Mouse (Mus musculus) layer of hippocampus, postnatal 10 days (tissue): ENCODE results near the gene Gsta2. TPM values are rescaled to one million over a fixed set of nuclear protein-coding genes. Genes with fewer than 3 reads are reported as not detected.
"Not testable (repeated sequence)": the region's sequence is repeated elsewhere in the genome, so short reads cannot be mapped to it uniquely, and the experiment has no call there.

ENCODE experiments used
- DNase-seq, 2 experiments: peaks; one replicate each; pipeline ENCODE4 v3.0.0; 2021; ENCODE audit warnings: low spot score in 2 of 2
- total RNA-seq, 2 experiments: library from RNA; stranded (reverse); gene quantifications; 2 replicates each; pipeline ENCODE4 v1.2.3; 2021

Gsta2 gene
- total RNA-seq, 2 experiments from 2014 or later: not detected

- DNase-seq: no peak
Measured at GRCm38 (mm10) chr9:78314696-78315095, 40.9 kb downstream of the Gsta2 start, which contains the start of gene Omt2a. Gene Omt2a, minus strand, starts transcription at chr9:78314796.

DNA sequence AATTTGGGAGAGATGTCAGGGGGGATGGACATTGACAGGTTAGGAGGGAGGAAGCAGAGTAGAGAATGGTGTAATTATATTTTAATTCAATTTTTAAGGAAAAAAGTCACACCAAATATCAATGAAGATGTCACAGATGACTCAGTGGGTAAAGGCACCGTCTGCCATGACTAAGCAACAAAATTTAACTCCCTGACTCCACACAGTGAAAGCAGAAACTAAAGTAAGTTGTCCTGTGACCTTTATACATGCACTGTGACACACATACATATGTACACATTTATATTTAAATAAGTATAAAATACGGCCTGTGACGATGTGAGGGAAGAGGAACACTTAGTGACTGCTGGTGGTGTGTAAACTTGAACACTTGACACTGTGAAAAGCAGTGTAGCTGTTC, 47.5 kb downstream of the Gsta2 start:
- not testable (repeated sequence) for DNase-seq

GRCm38 (mm10) chr9:78299143-78299542, 56.4 kb downstream of the Gsta2 start:
- not testable (repeated sequence) for DNase-seq

DNA sequence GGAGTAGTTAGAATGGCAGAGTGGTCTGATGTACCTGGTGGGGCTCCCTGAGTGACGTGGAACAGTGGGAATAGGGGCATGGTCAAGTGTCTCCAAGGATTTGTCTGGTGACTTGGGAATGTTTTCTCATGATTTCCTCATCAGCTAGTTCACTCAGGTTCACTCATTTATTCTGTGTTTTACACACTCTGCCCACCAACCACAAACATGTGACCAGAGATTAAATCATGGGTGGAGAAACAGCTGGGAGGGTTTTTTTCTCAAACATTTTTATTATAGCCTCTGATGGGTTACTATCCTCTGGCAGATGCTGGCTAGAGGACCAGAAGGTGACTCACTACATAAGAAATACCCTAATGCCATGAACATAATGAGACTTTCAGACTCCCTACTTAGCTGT, 57.4 kb downstream of the Gsta2 start:
- no peak for DNase-seq

- DNase-seq: peak; percentile 30 to 53
Measured at GRCm38 (mm10) chr9:78296089-78296488, 59.5 kb downstream of the Gsta2 start.

- not testable (repeated sequence) for DNase-seq
Measured at GRCm38 (mm10) chr9:78294781-78295180, 60.8 kb downstream of the Gsta2 start.

DNA sequence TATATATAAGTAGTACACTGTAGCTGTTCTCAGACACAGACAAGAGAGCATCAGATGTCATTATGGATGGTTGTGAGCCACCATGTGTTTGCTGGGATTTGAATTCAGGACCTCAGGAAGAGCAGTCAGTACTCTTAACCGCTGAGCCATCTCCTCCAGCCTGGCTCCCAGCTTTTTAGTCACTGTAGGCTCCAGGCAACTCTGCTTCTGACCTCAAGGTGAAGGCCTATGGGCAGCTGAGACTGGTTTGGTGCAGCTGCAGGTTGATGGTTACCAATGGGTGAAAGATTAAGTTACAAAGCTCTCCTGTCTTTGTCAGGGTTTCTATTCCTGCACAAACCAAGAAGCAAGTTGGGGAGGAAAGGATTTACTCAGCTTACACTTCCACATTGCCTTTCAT, 61.9 kb downstream of the Gsta2 start:
- not testable (repeated sequence) for DNase-seq

DNA sequence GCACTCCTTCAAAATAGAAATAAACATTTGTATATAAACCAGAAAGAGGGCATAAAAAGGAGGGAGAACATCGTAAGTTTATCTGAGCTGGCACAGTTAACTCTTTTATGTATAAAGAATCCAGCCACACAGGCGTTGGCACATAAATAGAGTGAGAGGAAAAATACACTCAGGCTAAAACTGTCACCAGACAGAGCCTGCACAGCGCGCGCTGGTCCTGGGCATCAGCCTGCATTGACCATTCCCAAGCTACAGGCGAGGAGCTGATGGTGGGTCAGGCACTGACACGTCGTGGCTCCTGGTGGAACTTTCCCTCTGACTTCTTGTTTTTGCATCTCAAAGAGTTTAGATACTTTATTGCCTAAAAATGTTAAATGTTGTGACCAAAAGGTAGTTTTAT, 63.1 kb downstream of the Gsta2 start:
- DNase-seq: not testable (repeated sequence)

DNA sequence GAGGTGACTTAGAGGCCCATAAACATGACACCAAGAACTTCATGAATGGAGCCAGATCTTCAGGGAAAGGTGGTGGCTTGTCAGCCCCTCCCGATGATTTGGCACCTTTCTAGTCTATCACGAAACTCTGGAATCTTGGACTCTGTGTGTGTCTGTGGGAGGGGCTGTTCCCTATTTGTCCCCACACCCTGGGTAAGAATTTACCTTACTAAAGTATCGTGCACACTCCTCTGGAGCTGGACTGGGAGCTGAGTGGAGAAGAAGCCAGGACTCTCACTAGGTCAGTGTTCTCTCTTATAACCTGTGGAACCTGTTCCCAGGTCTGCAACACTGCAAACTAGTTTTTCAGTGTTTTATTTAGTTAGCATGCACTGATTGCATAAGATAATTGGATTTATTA, 65.9 kb downstream of the Gsta2 start, which contains the start of gene Gm10639:
Gene Gm10639 (plus strand): TSS at position 201 of the 400 bp plus-strand sequence.
- DNase-seq: not testable (repeated sequence)

GRCm38 (mm10) chr9:78289063-78289462, 66.5 kb downstream of the Gsta2 start:
- not testable (repeated sequence) for DNase-seq

- DNase-seq: not testable (repeated sequence)
Measured at GRCm38 (mm10) chr9:78282002-78282711, 73.4 kb downstream of the Gsta2 start.

Other genes with a start within 250 kb of the Gsta2 start
- 100 to 1,000 TPM; 105 to 115 TPM for gene Fbxo9, start 246.7 kb downstream of the Gsta2 start, total RNA-seq
- 10 to 100 TPM; 29.7 to 35.4 TPM for gene Ick, start 246.6 kb downstream of the Gsta2 start, total RNA-seq
- gene Gsta4, start 173.0 kb downstream of the Gsta2 start, total RNA-seq: 10 to 100 TPM; 33.9 to 39.5 TPM
- not detected for gene Gsta1, start 125.1 kb downstream of the Gsta2 start, total RNA-seq
- not detected for gene Gm3776, start 98.7 kb downstream of the Gsta2 start, total RNA-seq
- not detected for gene Gm10639, start 65.9 kb downstream of the Gsta2 start, total RNA-seq
- gene Omt2a, start 41.0 kb downstream of the Gsta2 start, total RNA-seq: not detected
- gene Omt2b, start 28.2 kb downstream of the Gsta2 start, total RNA-seq: not detected
- not detected for gene Dppa5a, start 12.4 kb upstream of the Gsta2 start, total RNA-seq
- under 1 TPM; 0.16 to 0.71 TPM for gene Ooep, start 22.9 kb upstream of the Gsta2 start, total RNA-seq
- gene Ddx43, start 40.0 kb upstream of the Gsta2 start, total RNA-seq: under 1 TPM in 1 of 2 experiments, not detected in 1; 0.16 TPM
- gene Cgas, start 87.4 kb upstream of the Gsta2 start, total RNA-seq: under 1 TPM; 0.94 to 0.96 TPM
- gene Mto1, start 92.4 kb upstream of the Gsta2 start, total RNA-seq: 10 to 100 TPM; 20.4 to 22.9 TPM
- 1 to 10 TPM; 1.4 to 1.5 TPM for gene Gm17324, start 93.0 kb upstream of the Gsta2 start, total RNA-seq
- 1,000 to 10,000 TPM; 4,076 to 4,543 TPM for gene Eef1a1, start 133.4 kb upstream of the Gsta2 start, total RNA-seq
- 10 to 100 TPM; 13.4 to 16.2 TPM for gene Slc17a5, start 232.3 kb upstream of the Gsta2 start, total RNA-seq